Mouse (Mus musculus): Measurements from ENCODE around the gene Cyp26c1. TPM values are rescaled to one million over a fixed set of nuclear protein-coding genes. Genes with fewer than 3 reads are reported as not detected.

Cyp26c1 gene
- total RNA-seq, 2 experiments from 2014 or later = not detected

GRCm38 (mm10) chr19:37697651-37698272 is 12.4 kb downstream of the Cyp26c1 start, which contains the start of gene Cyp26a1:
Cyp26a1 (plus strand) TSS chr19:37697798.
- DNase-seq = no peak
- intact Hi-C loops (cut with DNase I; ENCODE audit: low total_unique reads) = no loop called here

GRCm38 (mm10) chr19:37698273-37699160 is 13.1 kb downstream of the Cyp26c1 start:
- intact Hi-C loops (cut with DNase I; ENCODE audit: low total_unique reads) = no loop called here
- DNase-seq = no peak

DNA sequence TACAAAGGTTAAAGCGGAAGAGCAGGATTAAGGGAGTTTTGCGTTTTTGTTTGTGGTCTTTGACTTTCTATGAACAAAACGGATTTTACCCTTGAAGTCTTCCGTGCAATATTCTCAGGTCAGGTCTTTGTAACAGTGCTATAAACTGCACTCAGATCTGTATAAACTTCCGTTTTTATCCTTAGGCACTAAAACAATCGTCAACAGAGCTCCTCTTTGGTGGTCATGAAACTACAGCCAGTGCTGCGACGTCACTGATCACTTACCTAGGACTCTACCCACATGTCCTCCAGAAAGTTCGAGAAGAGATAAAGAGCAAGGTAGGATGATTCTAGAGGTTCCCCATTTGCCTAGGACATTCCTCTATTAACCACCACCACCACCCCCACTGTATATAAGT is 14.3 kb downstream of the Cyp26c1 start:
- no peak for DNase-seq
- intact Hi-C loops (cut with DNase I; ENCODE audit: low total_unique reads) = loop anchor here (5.0 kb wide), 2 partner anchors 188 to 238 kb away; no protein-coding TSS in a partner anchor

- DNase-seq = no peak
- intact Hi-C loops (cut with DNase I; ENCODE audit: low total_unique reads) = loop anchor here (5.0 kb wide), 2 partner anchors 185 to 235 kb away; no protein-coding TSS in a partner anchor
Measured at GRCm38 (mm10) chr19:37702377-37703076, 17.1 kb downstream of the Cyp26c1 start.

- peak; percentile 60 for DNase-seq
- intact Hi-C loops (cut with DNase I; ENCODE audit: low total_unique reads) = loop anchor here (5.0 kb wide), 2 partner anchors 183 to 233 kb away; no protein-coding TSS in a partner anchor
Measured at GRCm38 (mm10) chr19:37703902-37704509, 18.6 kb downstream of the Cyp26c1 start.

GRCm38 (mm10) chr19:37705722-37706121 is 20.3 kb downstream of the Cyp26c1 start:
- no peak for DNase-seq
- intact Hi-C loops (cut with DNase I; ENCODE audit: low total_unique reads) = no loop called here

GRCm38 (mm10) chr19:37714681-37715080 is 29.3 kb downstream of the Cyp26c1 start:
- DNase-seq = no peak

GRCm38 (mm10) chr19:37715980-37716379 is 30.6 kb downstream of the Cyp26c1 start:
- intact Hi-C loops (cut with DNase I; ENCODE audit: low total_unique reads) = no loop called here
- DNase-seq = no peak

More at GRCm38 (mm10) chr19:37714681-37715080, 29.3 kb downstream of the Cyp26c1 start:
- intact Hi-C loops (cut with DNase I; ENCODE audit: low total_unique reads) = no loop called here

- DNase-seq = no peak
- intact Hi-C loops (cut with DNase I; ENCODE audit: low total_unique reads) = no loop called here
Measured at GRCm38 (mm10) chr19:37716524-37717175, 31.3 kb downstream of the Cyp26c1 start.

- no peak for DNase-seq
- intact Hi-C loops (cut with DNase I; ENCODE audit: low total_unique reads) = no loop called here
Measured at GRCm38 (mm10) chr19:37719166-37719565, 33.8 kb downstream of the Cyp26c1 start.

DNA sequence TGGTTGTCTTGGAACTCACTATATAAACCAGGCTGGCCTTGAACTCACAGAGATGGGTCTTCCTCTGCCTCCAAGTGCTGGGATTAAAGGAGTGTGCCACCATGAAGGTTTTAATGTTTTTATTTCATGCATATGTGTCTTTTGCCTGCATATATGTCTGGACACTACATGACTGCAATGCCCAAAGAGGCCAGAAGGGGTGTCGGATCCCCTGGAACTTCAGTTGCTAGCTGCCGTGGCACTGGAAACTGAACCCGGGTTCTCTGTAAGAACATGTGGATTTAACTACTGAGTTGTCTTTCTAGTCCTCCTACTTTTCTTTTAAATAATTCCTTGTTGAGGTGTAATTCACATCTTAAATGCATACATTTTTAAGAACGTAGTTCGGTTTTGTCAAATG is 39.2 kb downstream of the Cyp26c1 start:
- DNase-seq = no peak
- intact Hi-C loops (cut with DNase I; ENCODE audit: low total_unique reads) = no loop called here

DNA sequence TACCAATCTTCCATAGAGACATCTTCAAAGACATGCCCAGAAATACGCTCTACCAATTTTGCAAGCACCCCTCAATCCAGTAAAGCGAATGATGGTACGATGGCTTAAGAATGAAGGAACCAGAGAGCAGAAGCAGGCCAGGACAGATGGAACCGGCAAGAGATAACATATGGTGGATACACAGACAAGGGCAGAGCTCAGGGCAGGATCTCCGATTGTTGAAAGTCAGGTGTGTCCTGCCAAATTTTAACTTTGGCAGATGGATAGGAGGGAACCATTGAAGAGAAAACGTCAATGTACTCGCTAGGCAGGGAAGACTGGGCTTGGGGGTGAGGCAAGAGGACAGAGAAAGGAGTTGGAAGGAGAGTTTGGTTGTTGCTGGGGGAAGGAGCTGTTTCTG is 41.2 kb downstream of the Cyp26c1 start:
- DNase-seq = no peak
- intact Hi-C loops (cut with DNase I; ENCODE audit: low total_unique reads) = no loop called here

DNA sequence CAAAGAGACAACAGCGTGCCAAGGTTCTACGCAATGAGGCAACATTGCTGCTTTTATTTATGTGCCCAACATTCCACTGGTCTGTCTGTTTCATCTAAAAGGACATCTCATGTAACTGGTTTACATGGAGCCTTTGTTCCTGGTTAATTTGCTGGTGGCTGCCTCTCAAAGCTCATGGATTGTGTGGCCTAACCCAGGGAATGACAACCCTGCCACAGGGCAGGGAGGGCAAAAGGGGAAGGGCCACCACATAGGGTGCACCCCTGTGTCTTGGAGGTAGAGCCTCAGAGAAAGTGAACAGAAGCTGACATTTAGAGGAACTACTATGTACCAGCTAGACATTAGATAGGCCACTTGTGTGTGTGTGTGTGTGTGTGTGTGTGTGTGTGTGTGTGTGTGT is 42.0 kb downstream of the Cyp26c1 start:
- intact Hi-C loops (cut with DNase I; ENCODE audit: low total_unique reads) = no loop called here
- DNase-seq = no peak

- DNase-seq = no peak
- intact Hi-C loops (cut with DNase I; ENCODE audit: low total_unique reads) = no loop called here
Measured at GRCm38 (mm10) chr19:37735426-37735825, 50.0 kb downstream of the Cyp26c1 start.

GRCm38 (mm10) chr19:37738575-37738974 is 53.2 kb downstream of the Cyp26c1 start:
- intact Hi-C loops (cut with DNase I; ENCODE audit: low total_unique reads) = no loop called here
- DNase-seq = no peak

GRCm38 (mm10) chr19:37740043-37740442 is 54.7 kb downstream of the Cyp26c1 start:
- no peak for DNase-seq
- intact Hi-C loops (cut with DNase I; ENCODE audit: low total_unique reads) = no loop called here
